Mouse (Mus musculus) midbrain, embryonic 12.5 days (tissue): Measurements from ENCODE around the gene Pde7b. TPM values are rescaled to one million over a fixed set of nuclear protein-coding genes. Genes with fewer than 3 reads are reported as not detected.

ENCODE experiments used
- ATAC-seq: fragments of 200-750 bp; cut with Nextera tagmentation; 2 replicates; pipeline ENCODE4 v1.8.0; 2017; ENCODE audit warnings: low read depth, moderate TSS enrichment, moderate library complexity; ENCODE audit not compliant: low FRiP score
- H3K27ac ChIP-seq: fragments of 300-500 bp; sonication (generic); replicated peaks from 2 replicates; pipeline ENCODE4 v1.5.1; 2016; ENCODE audit warnings: mild to moderate bottlenecking
- H3K27me3 ChIP-seq: fragments of 300-500 bp; sonication (generic); 2 replicates; pipeline ENCODE4 v1.6.1; 2016; ENCODE audit warnings: mild to moderate bottlenecking
- H3K36me3 ChIP-seq: fragments of 300-500 bp; sonication (generic); 2 replicates; pipeline ENCODE4 v1.6.1; 2016
- H3K4me1 ChIP-seq: fragments of 300-500 bp; sonication (generic); 2 replicates; pipeline ENCODE4 v1.6.1; 2016
- H3K4me2 ChIP-seq: fragments of 300-500 bp; sonication (generic); replicated peaks from 2 replicates; pipeline ENCODE4 v1.6.1; 2016; ENCODE audit warnings: mild to moderate bottlenecking, moderate library complexity
- H3K4me3 ChIP-seq: fragments of 300-500 bp; sonication (generic); 2 replicates; pipeline ENCODE4 v1.5.1; 2016; ENCODE audit warnings: mild to moderate bottlenecking
- H3K9ac ChIP-seq: fragments of 300-500 bp; sonication (generic); replicated peaks from 2 replicates; pipeline ENCODE4 v1.6.1; 2016; ENCODE audit warnings: mild to moderate bottlenecking, moderate library complexity
- H3K9me3 ChIP-seq: fragments of 300-500 bp; sonication (generic); 2 replicates; pipeline ENCODE4 v1.6.1; 2016; ENCODE audit warnings: mild to moderate bottlenecking
- WGBS: fragments of 180-500 bp; shearing (Covaris S2); methylation state at CpG from one replicate; pipeline ENCODE4 v1.1.7; 2016; 5-methylcytosine and 5-hydroxymethylcytosine counted together
- polyA plus RNA-seq: library from polyadenylated mRNA; unstranded; fragments of >200 nt; fragmentation: Nextera tagmentation; extraction: Ambion mirVana; gene quantifications from 2 replicates; pipeline ENCODE4 v1.2.1, GENCODE M21; 2016

Gene Pde7b
- polyA plus RNA-seq, 1 experiment from 2014 or later = 3.2 TPM

DNA sequence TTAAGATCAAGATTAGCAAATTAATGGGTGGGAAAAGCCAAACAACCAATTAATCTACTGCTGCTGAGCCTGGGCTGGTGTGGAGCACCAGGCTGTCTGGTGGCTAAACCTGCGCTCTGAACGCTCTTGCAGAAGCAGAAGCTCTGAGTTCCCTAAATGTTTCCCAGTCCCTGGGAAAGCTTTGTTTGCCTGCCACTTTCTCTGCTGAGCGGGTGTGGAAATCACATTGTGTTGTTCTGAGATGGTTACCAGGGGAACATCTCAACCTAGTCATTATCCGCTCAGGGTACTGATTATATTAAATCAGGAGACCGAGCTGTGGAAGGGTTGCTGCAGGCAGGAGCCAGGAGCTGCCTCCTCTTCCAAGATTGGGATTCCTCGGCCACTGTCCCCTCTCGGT, 250.0 kb downstream of the Pde7b start:
- Histone ChIP-seq H3K27ac (no peak overlapping the region), H3K27me3 (no peaks in the 10 kb centered on the region), H3K9me3 (no peaks in the 10 kb centered on the region), H3K4me3 (no peak overlapping the region), H3K9ac (no peak overlapping the region), H3K36me3 (no peaks in the 10 kb centered on the region), H3K4me2 (no peak overlapping the region; the same call in 1 of the 2 replicates), H3K4me1 (peaks cover 13% of the 10 kb centered on the region; the same call in 1 of the 2 replicates)
- WGBS = 17% methylated on average over 7 of the region's 7 CpGs
- ATAC-seq = no peak

DNA sequence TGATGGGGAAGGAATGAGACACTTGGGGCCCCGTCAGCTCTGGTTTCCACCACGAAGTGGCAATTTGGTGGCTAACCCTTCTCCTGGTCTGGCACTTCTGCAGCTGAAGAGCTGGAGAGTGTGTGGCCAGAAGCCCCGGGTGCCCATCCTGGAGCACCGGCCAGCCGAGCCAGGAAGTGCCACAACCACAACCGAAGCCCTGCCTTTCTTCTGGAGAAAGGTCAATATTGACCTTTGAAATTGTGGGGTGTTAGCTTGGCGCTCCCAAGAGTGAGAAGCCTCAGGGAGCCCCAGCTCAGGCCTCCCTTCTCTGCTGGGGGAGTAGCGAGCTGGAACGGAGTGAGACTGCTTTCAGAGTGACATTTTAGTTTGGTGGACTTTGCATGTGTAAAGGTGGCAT, 250.8 kb downstream of the Pde7b start:
- Histone ChIP-seq H3K4me2 (no peak overlapping the region), H3K27ac (no peak overlapping the region), H3K4me3 (no peak overlapping the region), H3K9ac (no peak overlapping the region), H3K27me3 (no peaks in the 10 kb centered on the region), H3K9me3 (no peaks in the 10 kb centered on the region), H3K4me1 (peaks cover 13% of the 10 kb centered on the region; the same call in 1 of the 2 replicates), H3K36me3 (no peaks in the 10 kb centered on the region)
- ATAC-seq = no peak
- 73% methylated on average over 9 of the region's 9 CpGs for WGBS

- Histone ChIP-seq H3K4me1 (peaks cover 13% of the 10 kb centered on the region; the same call in 1 of the 2 replicates), H3K27ac (no peak overlapping the region), H3K27me3 (no peaks in the 10 kb centered on the region), H3K9me3 (no peaks in the 10 kb centered on the region), H3K36me3 (no peaks in the 10 kb centered on the region), H3K4me3 (no peak overlapping the region), H3K9ac (no peak overlapping the region), H3K4me2 (no peak overlapping the region)
- 91% methylated on average over 5 of the region's 5 CpGs for WGBS
- ATAC-seq = no peak
Observed at GRCm38 (mm10) chr10:20473505-20473904, 251.4 kb downstream of the Pde7b start.

DNA sequence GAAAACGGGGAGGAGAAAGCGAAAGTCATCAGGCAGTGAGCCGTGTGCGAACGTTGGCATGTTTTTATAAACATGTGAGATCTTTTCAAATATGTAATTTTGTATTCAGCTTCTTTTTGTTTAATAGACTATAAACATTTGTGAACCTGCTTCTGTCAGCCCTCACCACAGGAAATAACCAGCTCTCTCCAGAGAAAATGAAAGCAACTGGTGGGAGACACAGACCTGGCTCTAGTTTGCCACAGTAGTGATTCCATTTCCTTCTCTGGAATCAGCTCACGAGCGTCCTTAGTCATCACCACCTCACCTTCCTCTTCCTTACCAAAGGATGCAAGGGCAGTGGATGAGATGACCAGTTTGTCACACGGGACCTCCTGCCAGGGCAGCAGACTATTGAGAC, 252.9 kb downstream of the Pde7b start:
- no peak overlapping the region for H3K9ac ChIP-seq
- no peak overlapping the region for H3K4me3 ChIP-seq
- H3K36me3 ChIP-seq = no peaks in the 10 kb centered on the region
- WGBS = 92% methylated on average over 8 of the region's 8 CpGs
- no peak overlapping the region for H3K4me2 ChIP-seq
- no peak for ATAC-seq
- H3K4me1 ChIP-seq = peaks cover 13% of the 10 kb centered on the region; the same call in 1 of the 2 replicates
- no peak overlapping the region for H3K27ac ChIP-seq
- H3K27me3 ChIP-seq = no peaks in the 10 kb centered on the region
- H3K9me3 ChIP-seq = no peaks in the 10 kb centered on the region

GRCm38 (mm10) chr10:20464631-20465030, 260.2 kb downstream of the Pde7b start:
- Histone ChIP-seq H3K9ac (no peak overlapping the region), H3K27ac (no peak overlapping the region), H3K9me3 (no peaks in the 10 kb centered on the region), H3K36me3 (no peaks in the 10 kb centered on the region), H3K4me3 (no peak overlapping the region), H3K4me1 (no peaks in the 10 kb centered on the region), H3K27me3 (no peaks in the 10 kb centered on the region), H3K4me2 (no peak overlapping the region)
- no peak for ATAC-seq
- 80% methylated on average over 3 of the region's 3 CpGs for WGBS

GRCm38 (mm10) chr10:20463941-20464340, 260.9 kb downstream of the Pde7b start:
- Histone ChIP-seq H3K27ac (no peak overlapping the region), H3K27me3 (no peaks in the 10 kb centered on the region), H3K9me3 (no peaks in the 10 kb centered on the region), H3K4me3 (no peak overlapping the region), H3K36me3 (no peaks in the 10 kb centered on the region), H3K9ac (no peak overlapping the region), H3K4me1 (no peaks in the 10 kb centered on the region), H3K4me2 (no peak overlapping the region)
- 77% methylated on average over 1 of the region's 1 CpGs for WGBS
- no peak for ATAC-seq

- H3K27me3 ChIP-seq = no peaks in the 10 kb centered on the region
- no peaks in the 10 kb centered on the region for H3K4me1 ChIP-seq
- WGBS = 83% methylated on average over 4 of the region's 4 CpGs
- no peak overlapping the region for H3K9ac ChIP-seq
- no peaks in the 10 kb centered on the region for H3K9me3 ChIP-seq
- no peak for ATAC-seq
- no peak overlapping the region for H3K4me3 ChIP-seq
- no peak overlapping the region for H3K4me2 ChIP-seq
- H3K36me3 ChIP-seq = no peaks in the 10 kb centered on the region
- no peak overlapping the region for H3K27ac ChIP-seq
Observed at GRCm38 (mm10) chr10:20462596-20462995, 262.3 kb downstream of the Pde7b start.

DNA sequence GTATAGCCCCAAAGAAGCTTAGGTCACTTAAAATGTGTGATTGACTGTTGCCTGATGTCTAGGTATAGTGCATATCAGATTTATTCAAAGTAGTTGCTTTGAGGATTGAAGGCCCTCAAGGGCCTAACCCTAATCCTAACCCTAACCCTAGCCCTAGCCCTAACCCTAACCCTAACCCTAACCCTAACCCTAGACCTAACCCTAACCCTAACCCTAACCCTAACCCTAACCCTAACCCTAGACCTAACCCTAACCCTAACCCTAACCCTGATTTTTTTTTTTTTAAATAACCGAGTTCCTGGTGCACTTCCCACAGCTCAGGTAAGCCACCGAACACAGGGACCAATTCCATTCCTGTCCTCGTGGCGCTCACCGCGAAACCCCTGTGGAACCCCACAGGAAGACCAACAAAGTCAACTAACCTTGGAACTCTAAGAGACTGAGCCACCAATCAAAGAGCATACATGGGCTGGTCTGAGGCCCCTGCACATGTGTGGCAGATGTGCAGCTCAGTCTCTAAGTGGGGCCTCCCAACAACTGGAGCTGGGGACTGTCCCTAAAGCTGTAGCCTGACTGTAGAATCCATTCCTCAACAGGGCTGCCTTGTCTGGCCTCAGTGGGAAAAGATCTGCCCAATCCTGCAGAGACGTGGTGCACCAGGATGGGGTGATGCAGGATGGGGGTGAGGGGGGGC, 265.1 kb downstream of the Pde7b start:
- no peak for ATAC-seq
- Histone ChIP-seq H3K9ac (no peak overlapping the region), H3K9me3 (no peaks in the 10 kb centered on the region), H3K27ac (no peak overlapping the region), H3K36me3 (no peaks in the 10 kb centered on the region), H3K4me1 (no peaks in the 10 kb centered on the region), H3K4me3 (no peak overlapping the region), H3K27me3 (no peaks in the 10 kb centered on the region), H3K4me2 (no peak overlapping the region)
- 96% methylated on average over 7 of the region's 7 CpGs for WGBS

DNA sequence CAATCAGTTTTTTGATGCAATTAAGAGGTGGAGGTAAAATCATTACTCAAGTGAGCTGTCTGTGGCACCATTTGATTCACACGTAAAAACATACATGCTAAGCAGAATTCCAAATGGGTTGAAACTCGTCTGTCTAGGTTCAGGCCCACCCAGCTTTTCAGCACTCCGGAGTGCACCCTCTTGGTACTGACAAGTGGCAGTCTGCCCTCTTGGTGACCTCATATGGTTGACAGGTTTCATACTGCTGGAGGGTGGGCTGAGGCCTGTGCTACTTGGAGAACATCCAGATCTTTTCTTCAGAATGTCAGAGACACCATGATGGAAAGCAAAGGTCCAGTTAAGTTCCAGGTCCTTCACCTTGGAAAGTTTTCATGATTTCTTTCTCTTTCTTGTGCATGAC, 265.7 kb downstream of the Pde7b start:
- H3K27ac ChIP-seq = no peak overlapping the region
- WGBS = 87% methylated on average over 3 of the region's 3 CpGs

DNA sequence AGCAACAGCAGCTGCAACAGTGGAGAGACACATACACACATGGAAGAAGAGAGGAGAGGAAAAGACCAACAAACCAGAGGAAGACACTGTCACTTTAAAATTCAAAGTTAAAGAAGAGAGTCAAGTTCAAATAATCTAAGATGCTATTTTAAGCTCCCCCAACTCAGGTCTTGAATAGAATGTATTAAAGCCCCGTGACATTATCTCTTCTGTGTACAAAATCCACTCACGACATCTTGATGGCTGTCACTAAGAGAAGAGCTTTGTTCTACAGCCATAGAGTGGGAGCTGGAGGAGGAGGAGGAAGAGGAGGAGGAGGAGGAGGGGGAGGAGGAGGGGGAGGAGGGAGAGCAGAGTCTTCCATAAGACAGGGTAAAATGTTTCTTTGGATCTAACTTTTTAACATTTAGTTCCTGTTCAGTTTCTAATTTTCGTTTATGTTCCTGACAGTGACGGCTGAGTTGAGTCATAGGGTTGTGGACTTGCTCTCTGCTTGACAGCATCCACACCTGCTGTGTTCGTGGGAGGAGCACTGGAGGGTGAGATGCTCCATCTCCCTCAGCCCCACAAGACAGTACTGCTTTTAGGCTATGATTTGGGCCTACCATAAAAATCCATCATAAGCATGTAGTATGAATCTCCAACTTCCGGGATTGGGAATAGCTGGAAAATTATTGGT, 270.4 kb downstream of the Pde7b start:
- Histone ChIP-seq H3K9ac (no peak overlapping the region), H3K36me3 (no peaks in the 10 kb centered on the region), H3K27ac (no peak overlapping the region), H3K27me3 (no peaks in the 10 kb centered on the region), H3K4me1 (no peaks in the 10 kb centered on the region), H3K4me3 (no peak overlapping the region), H3K4me2 (no peak overlapping the region), H3K9me3 (no peaks in the 10 kb centered on the region)
- WGBS = 68% methylated on average over 6 of the region's 6 CpGs
- ATAC-seq = no peak

More for the DNA sequence above, 265.7 kb downstream of the Pde7b start:
- H3K4me3 ChIP-seq = no peak overlapping the region
- no peaks in the 10 kb centered on the region for H3K4me1 ChIP-seq
- H3K4me2 ChIP-seq = no peak overlapping the region
- H3K9me3 ChIP-seq = no peaks in the 10 kb centered on the region
- H3K9ac ChIP-seq = no peak overlapping the region
- H3K27me3 ChIP-seq = no peaks in the 10 kb centered on the region
- no peak for ATAC-seq
- H3K36me3 ChIP-seq = no peaks in the 10 kb centered on the region

- H3K4me3 ChIP-seq = no peak overlapping the region
- H3K36me3 ChIP-seq = no peaks in the 10 kb centered on the region
- no peaks in the 10 kb centered on the region for H3K4me1 ChIP-seq
- ATAC-seq = no peak
- H3K27me3 ChIP-seq = no peaks in the 10 kb centered on the region
- H3K4me2 ChIP-seq = no peak overlapping the region
- no peaks in the 10 kb centered on the region for H3K9me3 ChIP-seq
- no peak overlapping the region for H3K9ac ChIP-seq
- 95% methylated on average over 9 of the region's 9 CpGs for WGBS
- no peak overlapping the region for H3K27ac ChIP-seq
Observed at GRCm38 (mm10) chr10:20437428-20437827, 287.4 kb downstream of the Pde7b start.

GRCm38 (mm10) chr10:20437021-20437420, 287.9 kb downstream of the Pde7b start:
- H3K4me2 ChIP-seq = no peak overlapping the region
- WGBS = 85% methylated on average over 2 of the region's 2 CpGs
- no peak overlapping the region for H3K9ac ChIP-seq
- no peaks in the 10 kb centered on the region for H3K4me1 ChIP-seq
- ATAC-seq = no peak
- H3K27ac ChIP-seq = no peak overlapping the region
- H3K27me3 ChIP-seq = no peaks in the 10 kb centered on the region
- no peaks in the 10 kb centered on the region for H3K9me3 ChIP-seq
- no peaks in the 10 kb centered on the region for H3K36me3 ChIP-seq
- H3K4me3 ChIP-seq = no peak overlapping the region
